Comparison of ENCODE assay signal across 15 mouse cellular contexts in the genomic region with DNA sequence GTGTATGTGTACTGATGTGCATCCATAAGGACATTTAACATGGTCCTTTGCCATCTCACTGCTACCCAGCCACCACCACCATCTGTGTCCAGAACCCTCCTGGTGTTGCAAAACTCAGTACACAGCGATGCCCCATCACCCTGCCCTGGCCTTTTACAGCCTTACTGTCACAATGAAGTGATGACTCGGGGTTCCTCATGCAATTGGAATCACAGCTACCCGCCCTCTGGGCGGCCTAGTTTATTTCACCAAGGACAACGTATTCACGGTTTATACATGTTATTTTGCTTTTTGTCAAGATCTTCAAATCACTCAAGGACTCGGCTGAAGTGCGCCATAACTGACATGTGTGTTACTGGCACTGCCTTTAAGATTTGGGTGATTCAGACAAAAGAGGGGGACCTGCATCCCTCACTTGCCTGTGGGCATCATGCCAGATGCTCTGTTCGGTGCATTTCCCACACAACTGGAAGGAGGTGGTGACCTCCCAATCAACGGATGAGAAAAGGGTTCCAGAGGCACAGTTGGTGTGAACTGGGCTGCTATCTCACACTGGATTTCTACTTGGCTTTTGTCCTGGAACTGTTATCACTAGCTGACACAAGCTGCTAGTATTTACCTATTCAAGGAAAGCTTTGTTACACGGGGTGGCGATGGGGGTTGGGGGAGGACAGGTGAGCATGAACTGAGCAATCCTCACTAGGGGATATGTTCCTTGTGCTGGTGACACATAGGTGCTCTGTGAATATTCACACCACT. TPM values are rescaled to one million over a fixed set of nuclear protein-coding genes. Genes with fewer than 3 reads are reported as not detected.
DNase-seq lines count a peak whose midpoint lies in the region; ATAC-seq and TF ChIP-seq lines count a peak whose summit lies in the region.
"Had no signal": no experiment of that assay in that cellular context is flagged by ENCODE, and none has a peak within 500 bp of the region (broad histone marks: within the 10 kb centered on the region; RNA-seq: fewer than 3 reads in every experiment).

No protein-coding gene starts in this region.

- peak overlapping the region; percentile 83 for H3K27ac ChIP-seq in heart, adult 2 months
- 0 out of 2 replicates have a peak overlapping the region, but pooled peaks have one; percentile 3 for H3K27ac ChIP-seq in kidney, adult 2 months (ENCODE audit: insufficient read depth, low read depth, low read length)
- peak overlapping the region; percentile 22 for H3K27ac ChIP-seq in MEL (ENCODE audit: control insufficient read depth, low read depth, low read length)
- no peak overlapping the region for H3K27ac ChIP-seq in kidney, embryonic 15.5 days
- H3K27ac ChIP-seq: embryonic facial prominence, embryonic 12.5 days; limb, embryonic 12.5 days; lung, embryonic 15.5 days; midbrain, embryonic 10.5 days; neural tube, embryonic 15.5 days had no signal

- no peak for ATAC-seq in kidney, embryonic 15.5 days (replicated peaks; ENCODE audit: low FRiP score)

- no peak for TF ChIP-seq POLR2A in heart, adult 2 months (IDR thresholded peaks at IDR 0.05; ENCODE audit: insufficient read depth, low read depth, low read length)
- TF ChIP-seq POLR2A in kidney, adult 2 months (IDR thresholded peaks at IDR 0.05; ENCODE audit: low read depth, low read length), result no peak
- TF ChIP-seq POLR2A in MEL (IDR thresholded peaks at IDR 0.05; ENCODE audit: control insufficient read depth in 1 of 2, insufficient read depth in 1 of 2, low read depth in 1 of 2, low read length in 2 of 2, poor library complexity in 1 of 2), result no peak

- no peak for TF ChIP-seq CTCF in heart, adult 2 months (IDR thresholded peaks at IDR 0.05)
- no peak for TF ChIP-seq CTCF in kidney, adult 2 months (conservative IDR thresholded peaks at IDR 0.05; ENCODE audit: insufficient read depth, insufficient read length, low read depth, low read length)
- no peak for TF ChIP-seq CTCF in MEL (IDR thresholded peaks at IDR 0.05 in 2 of 3, conservative IDR thresholded peaks at IDR 0.05 in 1 of 3; ENCODE audit: control insufficient read depth in 1 of 3, insufficient read depth in 1 of 3, low read depth in 2 of 3, low read length in 3 of 3, poor library complexity in 1 of 3, severe bottlenecking in 1 of 3)

- no peak for TF ChIP-seq EP300 in heart, adult 2 months (IDR thresholded peaks at IDR 0.05; ENCODE audit: insufficient read depth, low read depth, low read length)
- TF ChIP-seq EP300 in MEL (IDR thresholded peaks at IDR 0.05; ENCODE audit: low read depth in 1 of 2, low read length in 2 of 2), result peak; percentile 88 to 91

- DNase-seq in heart, adult 2 months, result no peak
- DNase-seq in heart, adult 18-20 months, result no peak
- DNase-seq in kidney, adult 2 months, result no peak
- no peak for DNase-seq in kidney, postnatal 25 days
- DNase-seq in MEL (ENCODE audit: low read depth, low spot score), result peak; percentile 77
- DNase-seq in c-Kit-positive CD71-positive TER-119-negative erythroid progenitor cells, embryonic 14.5 days (ENCODE audit: low read depth), result peak; percentile 24
- DNase-seq in ovary, postnatal 10 days (ENCODE audit: low spot score), result no peak
- DNase-seq: cerebellum, postnatal 10 days; right cerebral cortex, postnatal 25 days had no signal

- no peak overlapping the region for H3K4me2 ChIP-seq in kidney, embryonic 15.5 days
- H3K4me2 ChIP-seq: embryonic facial prominence, embryonic 12.5 days; limb, embryonic 12.5 days; lung, embryonic 15.5 days; neural tube, embryonic 15.5 days had no signal

- H3K79me2 ChIP-seq in heart, adult 2 months (replicated peaks; ENCODE audit: control insufficient read depth, insufficient read depth, low read length), result peaks cover 6% of the 10 kb centered on the region
- peaks cover 13% of the 10 kb centered on the region for H3K79me2 ChIP-seq in MEL (ENCODE audit: control insufficient read depth, insufficient read depth, low read length, poor library complexity)

- no peak overlapping the region for H3K9ac ChIP-seq in heart, adult 2 months (ENCODE audit: low read depth, low read length)
- H3K9ac ChIP-seq in MEL (ENCODE audit: control insufficient read depth, low read depth, low read length, poor library complexity, severe bottlenecking), result no peak overlapping the region
- H3K9ac ChIP-seq in kidney, embryonic 15.5 days, result no peak overlapping the region
- H3K9ac ChIP-seq: embryonic facial prominence, embryonic 12.5 days; limb, embryonic 12.5 days; lung, embryonic 15.5 days; neural tube, embryonic 15.5 days had no signal

- peaks cover 31% of the 10 kb centered on the region for H3K4me1 ChIP-seq in heart, adult 2 months (ENCODE audit: control insufficient read depth, insufficient read depth, low read length)
- 0 out of 2 replicates have a peak, but pooled peaks cover 2% of the 10 kb centered on the region for H3K4me1 ChIP-seq in kidney, adult 2 months (ENCODE audit: control insufficient read depth, insufficient read depth, low read length)
- H3K4me1 ChIP-seq in MEL (ENCODE audit: control insufficient read depth in 1 of 2, insufficient read depth in 2 of 2, low read length in 2 of 2), result peaks cover 25 to 42% of the 10 kb centered on the region in 2 experiments
- peaks cover 43% of the 10 kb centered on the region for H3K4me1 ChIP-seq in kidney, embryonic 15.5 days

- intact Hi-C loops in heart, adult 2 months (cut with DNase I), result no loop called here

- 48% methylated on average over 12 of the region's 12 CpGs for WGBS in heart, adult 2 months
- WGBS in kidney, adult 2 months, result 81% methylated on average over 12 of the region's 12 CpGs
- WGBS in kidney, embryonic 15.5 days, result 77% methylated on average over 12 of the region's 12 CpGs

- no peaks in the 10 kb centered on the region for H3K27me3 ChIP-seq in heart, adult 2 months (ENCODE audit: control insufficient read depth, insufficient read depth, low read length)
- H3K27me3 ChIP-seq in kidney, adult 2 months (replicated peaks; ENCODE audit: control insufficient read depth, insufficient read depth, low read length), result no peaks in the 10 kb centered on the region
- no peaks in the 10 kb centered on the region for H3K27me3 ChIP-seq in MEL (ENCODE audit: control insufficient read depth in 1 of 2, insufficient read depth in 2 of 2, low read length in 2 of 2)
- H3K27me3 ChIP-seq in kidney, embryonic 15.5 days, result no peaks in the 10 kb centered on the region
- H3K27me3 ChIP-seq: embryonic facial prominence, embryonic 12.5 days; limb, embryonic 12.5 days; lung, embryonic 15.5 days; neural tube, embryonic 15.5 days had no signal

- peaks cover 8% of the 10 kb centered on the region for H3K36me3 ChIP-seq in heart, adult 2 months (ENCODE audit: control insufficient read depth, insufficient read depth, low read length)
- H3K36me3 ChIP-seq in kidney, adult 2 months (ENCODE audit: control insufficient read depth, insufficient read depth, low read length), result no peaks in the 10 kb centered on the region
- peaks cover 0 to 41% of the 10 kb centered on the region in 2 experiments; a peak in 3 of 4 replicates for H3K36me3 ChIP-seq in MEL (ENCODE audit: control insufficient read depth in 1 of 2, insufficient read depth in 2 of 2, low read length in 2 of 2)
- H3K36me3 ChIP-seq in kidney, embryonic 15.5 days, result no peaks in the 10 kb centered on the region
- H3K36me3 ChIP-seq: embryonic facial prominence, embryonic 12.5 days; limb, embryonic 12.5 days; lung, embryonic 15.5 days; midbrain, embryonic 10.5 days; neural tube, embryonic 15.5 days had no signal

- no peaks in the 10 kb centered on the region for H3K9me3 ChIP-seq in MEL (replicated peaks; ENCODE audit: insufficient read depth, low read length)
- H3K9me3 ChIP-seq in kidney, embryonic 15.5 days (replicated peaks), result no peaks in the 10 kb centered on the region
- H3K9me3 ChIP-seq: embryonic facial prominence, embryonic 12.5 days; limb, embryonic 12.5 days; lung, embryonic 15.5 days; midbrain, embryonic 10.5 days; neural tube, embryonic 15.5 days had no signal

- H3K4me3 ChIP-seq in heart, adult 2 months, result no peak overlapping the region
- H3K4me3 ChIP-seq in kidney, adult 2 months (ENCODE audit: insufficient read depth, low read depth, low read length), result no peak overlapping the region
- no peak overlapping the region for H3K4me3 ChIP-seq in MEL (ENCODE audit: control insufficient read depth in 1 of 2, insufficient read depth in 1 of 2, low read depth in 2 of 2, low read length in 2 of 2)
- no peak overlapping the region for H3K4me3 ChIP-seq in kidney, embryonic 15.5 days (replicated peaks)
- H3K4me3 ChIP-seq: embryonic facial prominence, embryonic 12.5 days; limb, embryonic 12.5 days; lung, embryonic 15.5 days; midbrain, embryonic 10.5 days; neural tube, embryonic 15.5 days had no signal

- TF ChIP-seq RAD21 in MEL (IDR thresholded peaks at IDR 0.05; ENCODE audit: low read depth, low read length), result no peak

TF ChIP-seq in MEL, 35 proteins besides CTCF, POLR2A, EP300 and RAD21 (continues in another document):
- TF ChIP-seq MXI1 (IDR thresholded peaks at IDR 0.05; ENCODE audit: low read depth, low read length) (peak; percentile 39; the same call in 1 of the 2 replicates), ZKSCAN1 (IDR thresholded peaks at IDR 0.05; ENCODE audit: low read depth, low read length) (no peak), GABPA (IDR thresholded peaks at IDR 0.05; ENCODE audit: low read depth, low read length) (no peak), MAFK (IDR thresholded peaks at IDR 0.05; ENCODE audit: borderline replicate concordance, low read depth, low read length) (no peak), SIN3A (IDR thresholded peaks at IDR 0.05; ENCODE audit: low read length) (peak; percentile 61), TBP (IDR thresholded peaks at IDR 0.05; ENCODE audit: low read depth, low read length) (no peak), KAT2A (conservative IDR thresholded peaks at IDR 0.05; ENCODE audit: low read depth, low read length) (no peak), CHD2 (IDR thresholded peaks at IDR 0.05; ENCODE audit: low read length) (no peak), ZMIZ1 (IDR thresholded peaks at IDR 0.05; ENCODE audit: low read depth, low read length) (no peak), MYB (IDR thresholded peaks at IDR 0.05; ENCODE audit: low read depth, low read length) (peak; percentile 79; the same call in 1 of the 2 replicates), TCF12 (IDR thresholded peaks at IDR 0.05; ENCODE audit: low read depth, low read length) (peak; percentile 88), NELFE (IDR thresholded peaks at IDR 0.05; ENCODE audit: low read depth, low read length) (no peak), ZNF384 (IDR thresholded peaks at IDR 0.05; ENCODE audit: low read depth, low read length) (no peak), POLR2AphosphoS2 (IDR thresholded peaks at IDR 0.05; ENCODE audit: low read length) (no peak)

RNA-seq across cellular contexts. Expression of a gene that starts 27.9 kb away (rescaled TPM):
- total RNA-seq in heart, adult 2 months (2021), result 10 to 100 TPM; 32.9 to 40.7 TPM
- polyA plus RNA-seq in heart, adult 2 months (2012; rRNA removed), result 25.9 and 27.4 TPM in 2 replicates
- 10 to 100 TPM; 28.8 to 40.5 TPM for total RNA-seq in heart, adult 18-20 months (2021)
- 29.9 and 33.4 TPM in 2 replicates for polyA plus RNA-seq in kidney, adult 2 months (2012; rRNA removed)
- total RNA-seq in MEL (2012; rRNA removed), result 18.8 and 21.5 TPM in 2 replicates
- 100 to 1,000 TPM in 1 of 2 experiments, 10 to 100 TPM in 1; 39.7 to 188 TPM for polyA plus RNA-seq in MEL (2012; ENCODE audit: insufficient read depth in 1 of 2, insufficient read length in 2 of 2, low read depth in 1 of 2, low replicate concordance in 2 of 2, missing spikeins in 1 of 2)
- 34.4 and 34.8 TPM in 2 replicates for polyA plus RNA-seq in kidney, embryonic 15.5 days (2015; fragmentation: Nextera tagmentation; extraction: Ambion mirVana)

Comparison
In these comparisons a context has a peak if more than half of its experiments do, and no peak if none do; other contexts are left out.
1. DNase-seq: peak in MEL (single experiment) and c-Kit-positive CD71-positive TER-119-negative erythroid progenitor cells, embryonic 14.5 days (single experiment); none in heart, adult 2 months (0 of 2), heart, adult 18-20 months (0 of 2), kidney, adult 2 months (single experiment), kidney, postnatal 25 days (0 of 2) and ovary, postnatal 10 days (single experiment).